Mouse (Mus musculus) embryonic facial prominence, embryonic 10.5 days (tissue): Measurements from ENCODE around the gene Bicral. TPM values are rescaled to one million over a fixed set of nuclear protein-coding genes. Genes with fewer than 3 reads are reported as not detected.
A peak's percentile ranks its signal among the peaks of the same experiment; 100 is the strongest.

Experiments used
- DNase-seq: peaks from one replicate; pipeline ENCODE4 v3.0.0-alpha.2; 2017; ENCODE audit warnings: low spot score
- H3K27ac ChIP-seq: fragments of 300-500 bp; sonication (generic); replicated peaks from 2 replicates; pipeline ENCODE4 v1.5.1; 2016; ENCODE audit warnings: mild to moderate bottlenecking
- H3K27me3 ChIP-seq: fragments of 300-500 bp; sonication (generic); replicated peaks from 2 replicates; pipeline ENCODE4 v1.6.1; 2016; ENCODE audit warnings: low read depth, mild to moderate bottlenecking; ENCODE audit not compliant: poor library complexity, severe bottlenecking
- H3K36me3 ChIP-seq: fragments of 300-500 bp; sonication (generic); replicated peaks from 2 replicates; pipeline ENCODE4 v1.6.1; 2016; ENCODE audit warnings: mild to moderate bottlenecking, moderate library complexity
- H3K4me1 ChIP-seq: fragments of 300-500 bp; sonication (generic); 2 replicates; pipeline ENCODE4 v1.6.1; 2016
- H3K4me3 ChIP-seq: fragments of 300-500 bp; sonication (generic); 2 replicates; pipeline ENCODE4 v1.5.1; 2016; ENCODE audit warnings: mild to moderate bottlenecking, moderate library complexity
- H3K9me3 ChIP-seq: fragments of 300-500 bp; sonication (generic); 2 replicates; pipeline ENCODE4 v1.6.1; 2016; ENCODE audit warnings: mild to moderate bottlenecking
- WGBS: fragments of 180-500 bp; shearing (Covaris S2); methylation state at CpG from one replicate; pipeline ENCODE4 v1.1.7; 2016; 5-methylcytosine and 5-hydroxymethylcytosine counted together
- polyA plus RNA-seq: library from polyadenylated mRNA; unstranded; fragments of >200 nt; fragmentation: Nextera tagmentation; extraction: Ambion mirVana; gene quantifications from 2 replicates; pipeline ENCODE4 v1.2.1, GENCODE M21; 2016

Bicral gene
- polyA plus RNA-seq, 1 experiment from 2014 or later: 3.0 TPM

DNA sequence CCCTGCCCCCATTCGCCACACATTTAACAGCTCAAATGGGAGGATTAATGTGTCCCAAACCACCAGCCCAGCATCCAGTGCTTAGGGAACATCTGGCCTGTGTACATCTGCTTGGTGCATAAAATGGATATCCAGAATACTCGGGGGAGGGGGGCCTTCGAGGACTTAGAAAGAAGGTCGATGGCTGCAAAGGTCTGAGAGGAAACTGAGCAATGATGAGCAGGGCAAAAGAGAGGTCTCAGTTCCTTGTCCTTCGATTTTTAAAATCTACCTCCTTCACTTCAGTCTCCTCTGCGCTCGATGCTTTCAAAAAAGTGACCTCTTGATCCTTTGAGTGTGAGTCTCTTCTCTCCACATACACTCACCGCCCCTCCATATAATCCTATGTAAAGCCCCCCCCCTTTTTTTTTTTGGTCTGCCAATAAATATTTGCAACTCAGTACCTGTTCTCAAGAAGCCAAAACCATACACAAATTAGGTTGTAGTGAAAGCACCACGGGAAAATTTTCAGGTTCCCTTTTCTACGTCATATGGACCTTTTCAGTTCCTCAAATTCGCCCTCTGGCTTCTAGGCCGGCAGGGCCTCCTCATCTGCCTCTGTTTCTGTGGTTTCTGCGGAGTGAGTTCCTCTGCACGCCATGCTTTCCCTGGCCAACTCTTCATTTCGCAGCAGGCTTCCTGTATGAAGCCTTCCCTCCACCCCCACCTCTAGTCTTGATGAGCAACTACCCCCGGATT, 107.1 kb downstream of the Bicral start:
- Histone ChIP-seq H3K27me3 (no peaks in the 10 kb centered on the region), H3K4me3 (peak overlapping the region; percentile 86), H3K27ac (peak overlapping the region; percentile 91), H3K9me3 (no peaks in the 10 kb centered on the region), H3K4me1 (peaks cover 25% of the 10 kb centered on the region), H3K36me3 (peaks cover 29% of the 10 kb centered on the region)
- WGBS: 30% methylated on average over 16 of the region's 16 CpGs
- DNase-seq: no peak

DNA sequence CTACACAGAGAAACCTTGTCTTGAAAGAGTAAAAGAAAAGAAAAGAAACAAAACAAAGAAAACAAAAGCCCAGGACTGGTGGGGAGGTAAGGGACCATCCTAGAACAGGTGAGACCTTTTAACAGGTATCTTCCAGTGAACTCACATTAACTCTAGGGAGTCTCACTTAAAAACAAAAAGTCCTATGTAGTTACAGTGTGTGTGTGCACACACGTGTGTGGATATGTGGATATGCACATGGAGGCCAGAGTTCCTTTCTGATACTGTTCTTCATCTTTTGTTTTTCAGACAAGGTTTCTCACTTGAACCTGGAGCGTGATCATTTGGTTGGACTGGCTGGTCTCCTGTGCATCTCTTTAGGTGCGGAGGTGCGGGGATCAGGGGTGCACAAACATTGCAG, 107.7 kb downstream of the Bicral start:
- peak overlapping the region; percentile 86 for H3K4me3 ChIP-seq

DNA sequence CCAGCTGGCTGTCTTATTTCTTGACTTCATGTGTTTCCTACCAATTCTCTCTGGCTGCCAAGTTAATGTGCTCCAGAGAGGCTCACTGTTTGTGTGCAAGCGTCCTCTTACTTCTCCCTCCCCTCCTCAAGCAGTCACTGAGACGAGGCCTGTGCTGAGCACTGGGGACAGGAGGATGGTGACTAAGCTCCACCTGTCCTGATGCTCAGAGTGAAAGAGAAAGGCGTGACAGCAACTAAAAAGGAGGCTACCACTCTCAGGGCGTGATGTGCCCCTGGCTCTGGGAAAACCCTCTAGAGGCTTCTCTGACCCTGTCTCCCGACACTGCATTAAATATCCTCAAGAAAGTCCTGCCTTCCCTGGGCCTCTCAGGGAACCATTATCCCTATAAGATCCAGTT, 109.0 kb downstream of the Bicral start:
- Histone ChIP-seq H3K36me3 (peaks cover 48% of the 10 kb centered on the region), H3K27ac (no peak overlapping the region), H3K4me3 (no peak overlapping the region), H3K9me3 (no peaks in the 10 kb centered on the region), H3K4me1 (peaks cover 21% of the 10 kb centered on the region), H3K27me3 (no peaks in the 10 kb centered on the region)
- no peak for DNase-seq
- WGBS: 91% methylated on average over 5 of the region's 5 CpGs

More for the DNA sequence above, 107.7 kb downstream of the Bicral start:
- Histone ChIP-seq H3K9me3 (no peaks in the 10 kb centered on the region), H3K27ac (peak overlapping the region; percentile 91), H3K4me1 (peaks cover 21% of the 10 kb centered on the region), H3K36me3 (peaks cover 36% of the 10 kb centered on the region), H3K27me3 (no peaks in the 10 kb centered on the region)
- 95% methylated on average over 4 of the region's 4 CpGs for WGBS
- no peak for DNase-seq

Other genes starting within 250 kb of the Bicral start
- 92.5 and 95.1 TPM in 2 replicates for gene Ptk7, start 229.0 kb downstream of the Bicral start, polyA plus RNA-seq
- 29.0 and 32.0 TPM in 2 replicates for gene Klc4, start 212.5 kb downstream of the Bicral start, polyA plus RNA-seq
- gene Mrpl2, start 212.3 kb downstream of the Bicral start, polyA plus RNA-seq: 124 and 142 TPM in 2 replicates
- 44.3 and 46.9 TPM in 2 replicates for gene Cul7, start 208.1 kb downstream of the Bicral start, polyA plus RNA-seq
- 61.4 and 68.9 TPM in 2 replicates for gene Rrp36, start 184.1 kb downstream of the Bicral start, polyA plus RNA-seq
- gene Mea1, start 179.7 kb downstream of the Bicral start, polyA plus RNA-seq: 148 and 156 TPM in 2 replicates
- gene Klhdc3, start 177.6 kb downstream of the Bicral start, polyA plus RNA-seq: 148 and 151 TPM in 2 replicates
- 142 and 149 TPM in 2 replicates for gene Ppp2r5d, start 153.4 kb downstream of the Bicral start, polyA plus RNA-seq
- gene Pex6, start 147.0 kb downstream of the Bicral start, polyA plus RNA-seq: 22.3 and 22.9 TPM in 2 replicates
- 0.51 and 0.57 TPM in 2 replicates for gene Gnmt, start 129.3 kb downstream of the Bicral start, polyA plus RNA-seq
- 65.8 and 68.2 TPM in 2 replicates for gene Cnpy3, start 106.3 kb downstream of the Bicral start, polyA plus RNA-seq
- 0.62 and 1.6 TPM in 2 replicates for gene Ptcra, start 94.8 kb downstream of the Bicral start, polyA plus RNA-seq
- gene 2310039H08Rik, start 85.8 kb downstream of the Bicral start, polyA plus RNA-seq: 44.8 TPM in 2 replicates
- gene Rpl7l1, start 75.8 kb downstream of the Bicral start, polyA plus RNA-seq: 222 and 236 TPM in 2 replicates
- 52.9 and 57.9 TPM in 2 replicates for gene Tbcc, start 32.2 kb upstream of the Bicral start, polyA plus RNA-seq
- not detected in 2 replicates for gene Prph2, start 52.0 kb upstream of the Bicral start, polyA plus RNA-seq
- gene Ubr2, start 152.1 kb upstream of the Bicral start, polyA plus RNA-seq: 16.2 and 18.2 TPM in 2 replicates